Mouse (Mus musculus) heart, embryonic 16.5 days (tissue): ENCODE results near the gene Gm45837. TPM values are rescaled to one million over a fixed set of nuclear protein-coding genes. Genes with fewer than 3 reads are reported as not detected.
A peak's percentile ranks its signal among the peaks of the same experiment; 100 is the strongest.

Experiments
- ATAC-seq: fragments of 200-750 bp; cut with Nextera tagmentation; replicated peaks from 2 replicates; pipeline ENCODE4 v1.8.0; 2017; ENCODE audit warnings: moderate number of reproducible peaks; ENCODE audit not compliant: insufficient read depth, low FRiP score; ENCODE audit errors: extremely low read depth
- H3K27ac ChIP-seq: fragments of 300-500 bp; sonication (generic); 2 replicates; pipeline ENCODE4 v1.5.1; 2014; ENCODE audit warnings: mild to moderate bottlenecking, low read length, control low read depth, moderate library complexity
- H3K27me3 ChIP-seq: fragments of 300-500 bp; sonication (generic); 2 replicates; pipeline ENCODE4 v1.6.1; 2014; ENCODE audit warnings: low read length, mixed read lengths; ENCODE audit not compliant: control insufficient read depth, insufficient read depth
- H3K36me3 ChIP-seq: fragments of 300-500 bp; sonication (generic); 2 replicates; pipeline ENCODE4 v1.6.1; 2014; ENCODE audit not compliant: control insufficient read depth, insufficient read depth
- H3K4me1 ChIP-seq: fragments of 300-500 bp; sonication (generic); 2 replicates; pipeline ENCODE4 v1.6.1; 2014; ENCODE audit warnings: low read length, mixed read lengths; ENCODE audit not compliant: control insufficient read depth, insufficient read depth
- H3K4me2 ChIP-seq: fragments of 300-500 bp; sonication (generic); 2 replicates; pipeline ENCODE4 v1.6.1; 2014; ENCODE audit warnings: low read depth, mild to moderate bottlenecking, control low read depth, low read length
- H3K4me3 ChIP-seq: fragments of 300-500 bp; sonication (generic); 2 replicates; pipeline ENCODE4 v1.5.1; 2014; ENCODE audit warnings: mild to moderate bottlenecking, control low read depth, low read length
- H3K9ac ChIP-seq: fragments of 300-500 bp; sonication (generic); 2 replicates; pipeline ENCODE4 v1.6.1; 2014; ENCODE audit warnings: low read length, control low read depth
- H3K9me3 ChIP-seq: fragments of 300-500 bp; sonication (generic); replicated peaks from 2 replicates; pipeline ENCODE4 v1.6.1; 2016; ENCODE audit warnings: low read length; ENCODE audit not compliant: control insufficient read depth
- WGBS: fragments of 180-500 bp; shearing (Covaris S2); extraction: QIAGEN DNeasy Blood & Tissue Kit; methylation state at CpG from one replicate; pipeline ENCODE4 v1.1.7; 2014; 5-methylcytosine and 5-hydroxymethylcytosine counted together
- polyA plus RNA-seq: library from polyadenylated mRNA; unstranded; fragments of >200 nt; fragmentation: Nextera tagmentation; extraction: Ambion mirVana; gene quantifications from 2 replicates; pipeline ENCODE4 v1.2.1, GENCODE M21; 2015

Gm45837 gene
- polyA plus RNA-seq, 1 experiment from 2014 or later, result 7.8 TPM

DNA sequence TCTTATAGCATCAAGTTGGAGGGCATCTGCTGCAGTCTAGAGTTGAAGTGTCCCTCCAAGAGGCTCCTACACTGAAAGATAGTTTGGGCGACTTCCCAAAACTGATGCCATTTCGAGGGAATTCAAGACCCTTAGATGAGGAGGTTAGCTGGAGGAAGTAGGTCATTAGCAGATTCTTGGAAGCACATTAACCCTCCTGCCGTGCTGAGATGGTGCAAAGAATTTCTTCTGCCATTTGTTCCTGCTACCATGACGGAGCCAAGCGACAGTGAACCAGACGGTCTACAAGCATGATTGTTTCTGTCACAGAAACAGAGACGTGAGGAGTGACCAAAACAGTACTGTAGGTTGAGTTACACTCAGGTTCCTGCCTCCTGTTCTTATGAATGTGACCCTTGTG, 115.8 kb downstream of the Gm45837 start:
- H3K4me2 ChIP-seq, result no peak overlapping the region
- WGBS, result 52% methylated on average over 7 of the region's 7 CpGs
- H3K9me3 ChIP-seq, result no peaks in the 10 kb centered on the region
- H3K27me3 ChIP-seq, result no peaks in the 10 kb centered on the region
- no peaks in the 10 kb centered on the region for H3K36me3 ChIP-seq
- H3K4me1 ChIP-seq, result no peaks in the 10 kb centered on the region
- no peak overlapping the region for H3K4me3 ChIP-seq
- H3K9ac ChIP-seq, result no peak overlapping the region
- H3K27ac ChIP-seq, result no peak overlapping the region
- no peak for ATAC-seq

DNA sequence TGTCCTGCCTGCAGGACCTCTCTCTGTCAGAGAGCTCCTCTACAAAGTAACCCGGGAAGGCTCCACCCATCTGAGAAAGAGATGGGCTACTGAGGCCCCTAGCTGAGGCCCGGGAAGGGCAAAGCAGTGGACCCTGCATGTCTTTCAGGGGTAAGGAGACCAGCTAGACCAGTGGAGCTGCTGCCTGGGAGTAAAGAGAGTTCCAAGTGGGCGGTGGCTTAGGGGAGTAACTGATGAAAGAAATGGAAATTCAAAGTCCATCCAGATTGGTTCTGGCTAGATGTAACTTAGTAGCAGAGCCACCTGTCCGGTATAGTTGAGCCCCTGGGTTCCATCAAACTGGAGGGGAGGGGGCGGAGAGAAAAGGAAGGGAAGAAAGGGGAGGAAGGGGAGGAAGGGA, 123.7 kb downstream of the Gm45837 start:
- Histone ChIP-seq H3K27me3 (0 out of 2 replicates have a peak, but pooled peaks cover 2% of the 10 kb centered on the region), H3K4me3 (no peak overlapping the region), H3K27ac (no peak overlapping the region), H3K9ac (no peak overlapping the region), H3K36me3 (no peaks in the 10 kb centered on the region), H3K4me1 (no peaks in the 10 kb centered on the region), H3K9me3 (no peaks in the 10 kb centered on the region), H3K4me2 (no peak overlapping the region)
- ATAC-seq, result no peak
- 40% methylated on average over 5 of the region's 5 CpGs for WGBS

DNA sequence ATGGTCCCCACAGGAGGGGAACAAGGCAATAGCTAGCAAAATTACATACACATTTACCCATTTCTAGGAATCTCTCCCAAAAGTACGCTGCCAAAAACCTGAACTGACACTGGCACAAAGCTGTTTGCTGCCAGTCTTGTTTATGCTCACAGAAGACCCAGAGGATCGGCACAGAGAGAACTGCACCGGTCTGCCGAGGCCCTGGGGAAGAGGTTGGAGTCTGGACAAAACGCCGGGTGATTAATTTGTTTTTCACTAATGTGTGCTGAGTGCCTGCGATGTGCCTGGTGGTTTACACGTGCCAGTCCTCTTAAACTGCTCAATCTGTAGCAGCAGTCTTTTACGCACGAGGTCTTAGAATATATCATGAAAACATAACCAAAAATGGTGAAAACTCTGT, 124.4 kb downstream of the Gm45837 start:
- Histone ChIP-seq H3K36me3 (no peaks in the 10 kb centered on the region), H3K9me3 (no peaks in the 10 kb centered on the region), H3K9ac (no peak overlapping the region), H3K4me1 (no peaks in the 10 kb centered on the region), H3K27me3 (0 out of 2 replicates have a peak, but pooled peaks cover 2% of the 10 kb centered on the region), H3K27ac (no peak overlapping the region), H3K4me3 (no peak overlapping the region), H3K4me2 (no peak overlapping the region)
- 76% methylated on average over 10 of the region's 10 CpGs for whole genome bisulfite sequencing
- ATAC-seq, result no peak

DNA sequence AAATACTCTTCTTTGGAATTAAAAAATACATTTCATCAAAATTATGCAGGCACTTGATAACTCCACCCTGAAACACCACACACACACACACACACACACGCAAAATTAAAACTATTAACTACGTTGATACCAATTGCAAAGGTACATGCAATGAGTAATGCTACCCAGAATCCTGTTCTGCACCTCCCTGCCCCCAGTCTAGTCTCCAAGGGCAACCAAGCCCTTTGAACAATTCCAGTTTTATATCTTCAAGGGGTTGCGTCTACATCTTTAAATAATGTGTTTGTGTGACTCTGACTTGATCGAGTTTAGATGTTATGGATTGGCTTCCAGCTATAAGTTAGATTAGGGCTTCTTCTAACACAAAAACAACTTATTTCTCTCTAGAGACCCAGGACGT, 124.8 kb downstream of the Gm45837 start:
- Histone ChIP-seq H3K4me1 (no peaks in the 10 kb centered on the region), H3K36me3 (no peaks in the 10 kb centered on the region), H3K27ac (no peak overlapping the region), H3K4me3 (no peak overlapping the region), H3K9ac (no peak overlapping the region), H3K4me2 (no peak overlapping the region), H3K27me3 (0 out of 2 replicates have a peak, but pooled peaks cover 2% of the 10 kb centered on the region), H3K9me3 (no peaks in the 10 kb centered on the region)
- 73% methylated on average over 5 of the region's 5 CpGs for WGBS
- ATAC-seq, result no peak

DNA sequence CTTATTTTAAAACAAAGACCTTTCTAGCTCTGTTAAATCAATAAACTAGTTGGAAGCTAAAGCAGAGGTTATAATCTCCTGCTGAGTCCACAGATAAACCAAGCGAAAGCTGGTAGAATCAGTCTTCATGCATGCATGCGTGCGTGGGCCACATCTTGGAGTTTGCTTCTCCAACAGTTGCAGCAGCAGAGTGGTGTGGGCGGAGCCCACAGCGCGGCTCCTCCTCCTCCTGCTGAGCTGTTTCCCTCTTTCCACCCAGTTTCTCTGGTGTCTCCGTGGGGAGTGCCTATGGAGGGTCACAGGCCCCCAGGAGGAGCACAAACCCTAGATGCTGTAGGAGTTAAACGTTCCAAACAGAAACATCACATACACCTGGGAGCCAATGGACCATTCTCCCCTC, 126.9 kb downstream of the Gm45837 start:
- Histone ChIP-seq H3K4me1 (no peaks in the 10 kb centered on the region; the same call in 1 of the 2 replicates), H3K9me3 (no peaks in the 10 kb centered on the region), H3K9ac (no peak overlapping the region), H3K4me2 (0 out of 2 replicates have a peak overlapping the region, but pooled peaks have one; percentile 23), H3K27ac (no peak overlapping the region), H3K4me3 (no peak overlapping the region), H3K36me3 (no peaks in the 10 kb centered on the region), H3K27me3 (0 out of 2 replicates have a peak, but pooled peaks cover 2% of the 10 kb centered on the region)
- WGBS, result 41% methylated on average over 8 of the region's 8 CpGs
- no peak for ATAC-seq

DNA sequence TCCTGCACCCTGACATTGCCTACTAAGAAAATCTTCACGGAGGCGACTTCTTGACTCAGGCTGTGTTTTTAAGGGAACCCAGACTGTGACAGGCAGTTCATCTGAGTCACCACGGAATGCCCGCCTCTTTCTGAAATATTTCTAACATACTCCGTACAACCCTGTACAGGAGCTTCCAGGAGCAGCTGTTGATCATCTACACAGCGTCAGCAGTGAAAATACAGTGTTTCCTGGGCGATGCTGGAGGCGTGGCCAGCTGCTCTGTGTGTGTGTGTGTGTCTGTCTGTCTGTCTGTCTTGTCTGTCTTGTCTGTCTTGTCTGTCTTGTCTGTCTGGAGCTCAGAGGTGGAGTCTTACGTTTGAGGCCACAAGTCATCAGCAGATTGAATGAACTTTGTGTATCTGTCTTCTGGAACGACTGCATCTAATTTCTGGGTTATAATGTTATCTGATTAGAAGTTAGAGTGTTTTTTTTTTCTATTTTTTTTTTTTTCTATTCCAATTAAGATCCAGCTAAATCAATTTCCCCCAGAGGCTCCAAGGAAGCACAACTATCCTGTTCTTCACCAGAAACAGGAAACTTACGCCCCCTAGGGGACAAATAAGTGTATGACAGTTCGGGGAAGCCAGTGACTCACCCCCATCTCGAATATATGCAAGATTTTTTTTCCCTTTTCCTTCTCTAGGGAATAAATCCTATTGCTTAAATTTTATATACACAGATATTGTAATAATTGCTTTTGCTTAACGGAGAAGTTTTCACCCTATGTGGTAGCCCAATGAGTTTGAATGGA, 127.7 kb downstream of the Gm45837 start:
- Histone ChIP-seq H3K36me3 (no peaks in the 10 kb centered on the region), H3K4me3 (no peak overlapping the region), H3K9ac (no peak overlapping the region), H3K4me1 (no peaks in the 10 kb centered on the region; the same call in 1 of the 2 replicates), H3K9me3 (no peaks in the 10 kb centered on the region), H3K4me2 (peak overlapping the region; percentile 23; the same call in 1 of the 2 replicates), H3K27ac (no peak overlapping the region), H3K27me3 (0 out of 2 replicates have a peak, but pooled peaks cover 2% of the 10 kb centered on the region)
- ATAC-seq, result no peak
- 40% methylated on average over 14 of the region's 14 CpGs for WGBS

DNA sequence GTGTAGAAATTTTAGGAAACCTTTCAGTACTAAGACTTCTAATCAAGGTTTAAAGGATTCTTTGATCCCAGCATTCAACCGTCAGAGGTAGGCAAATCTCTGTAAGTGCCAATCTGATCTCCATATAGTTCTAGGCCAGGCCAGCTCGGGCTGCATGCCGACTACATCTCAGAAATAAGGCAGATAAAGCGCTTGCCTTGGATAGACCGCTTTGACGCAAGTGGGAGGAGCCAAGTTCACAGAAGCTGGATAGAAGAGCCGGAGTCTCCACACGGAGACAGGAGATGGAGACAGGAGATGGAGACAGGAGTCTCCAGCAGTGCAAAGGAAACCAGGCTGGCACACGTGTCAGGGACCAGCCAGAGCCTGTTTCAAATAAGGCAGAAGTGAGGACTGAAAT, 129.1 kb downstream of the Gm45837 start:
- H3K27ac ChIP-seq, result no peak overlapping the region
- no peak overlapping the region for H3K4me3 ChIP-seq
- H3K27me3 ChIP-seq, result no peaks in the 10 kb centered on the region
- H3K9me3 ChIP-seq, result no peaks in the 10 kb centered on the region
- no peak overlapping the region for H3K4me2 ChIP-seq
- H3K4me1 ChIP-seq, result no peaks in the 10 kb centered on the region; the same call in 1 of the 2 replicates
- H3K9ac ChIP-seq, result no peak overlapping the region
- no peaks in the 10 kb centered on the region for H3K36me3 ChIP-seq
- no peak for ATAC-seq
- WGBS, result 34% methylated on average over 9 of the region's 9 CpGs

DNA sequence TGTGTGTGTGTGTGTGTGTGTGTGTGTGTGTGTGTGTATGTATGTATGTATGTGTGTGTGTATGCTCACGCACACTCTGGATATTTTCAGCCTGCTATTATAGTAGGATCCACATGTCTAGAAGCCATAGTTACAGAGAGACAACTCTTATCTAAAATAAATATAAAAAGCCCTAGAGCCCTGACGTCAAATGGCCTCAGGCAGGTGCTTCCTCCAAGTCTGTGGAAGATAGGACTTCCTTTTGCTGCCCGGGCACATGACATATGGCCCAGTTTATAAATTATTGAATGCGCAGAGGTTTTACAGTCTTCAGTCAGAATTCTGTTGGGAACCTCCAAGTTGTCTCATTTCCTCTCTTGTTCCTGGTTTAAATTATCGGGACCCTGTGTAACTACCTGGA, 130.0 kb downstream of the Gm45837 start:
- no peak for ATAC-seq
- Histone ChIP-seq H3K9me3 (no peaks in the 10 kb centered on the region), H3K36me3 (no peaks in the 10 kb centered on the region), H3K4me1 (no peaks in the 10 kb centered on the region; the same call in 1 of the 2 replicates), H3K9ac (no peak overlapping the region), H3K4me3 (no peak overlapping the region), H3K27me3 (no peaks in the 10 kb centered on the region), H3K4me2 (no peak overlapping the region), H3K27ac (no peak overlapping the region)
- WGBS, result 46% methylated on average over 5 of the region's 5 CpGs

DNA sequence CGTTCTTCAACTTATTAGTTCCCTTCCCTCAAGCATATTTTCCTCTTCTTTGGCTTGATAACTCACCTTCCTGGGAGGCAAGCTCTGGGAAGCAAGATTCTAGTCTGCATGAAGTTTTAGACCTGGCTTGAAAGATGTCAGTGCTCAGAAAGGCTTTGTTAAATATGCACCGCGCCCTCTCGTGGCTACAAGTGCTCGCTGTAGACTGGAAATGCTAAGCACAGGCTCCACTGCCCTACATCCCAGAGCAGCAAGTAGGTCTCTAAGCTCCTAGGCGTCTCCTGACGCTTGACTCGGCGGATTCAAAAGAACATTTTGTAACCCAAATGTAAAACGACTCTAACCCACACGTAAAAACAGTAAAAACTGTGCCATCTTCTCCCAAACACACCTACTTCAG, 130.4 kb downstream of the Gm45837 start:
- no peak for ATAC-seq
- H3K9me3 ChIP-seq, result no peaks in the 10 kb centered on the region
- no peak overlapping the region for H3K4me3 ChIP-seq
- H3K36me3 ChIP-seq, result no peaks in the 10 kb centered on the region
- H3K4me2 ChIP-seq, result peak overlapping the region; percentile 20; the same call in 1 of the 2 replicates
- H3K9ac ChIP-seq, result peak overlapping the region; percentile 38; the same call in 1 of the 2 replicates
- H3K27ac ChIP-seq, result no peak overlapping the region
- H3K27me3 ChIP-seq, result no peaks in the 10 kb centered on the region
- WGBS, result 7% methylated on average over 11 of the region's 11 CpGs
- no peaks in the 10 kb centered on the region; the same call in 1 of the 2 replicates for H3K4me1 ChIP-seq
